Mouse (Mus musculus) fibroblast of lung, adult 2 months (primary cell): ENCODE results near the gene Emsy.

Experiments
- DNase-seq: peaks from one replicate; pipeline ENCODE4 v3.0.0-alpha.2; 2011; ENCODE audit warnings: low read depth

The Emsy gene

DNA sequence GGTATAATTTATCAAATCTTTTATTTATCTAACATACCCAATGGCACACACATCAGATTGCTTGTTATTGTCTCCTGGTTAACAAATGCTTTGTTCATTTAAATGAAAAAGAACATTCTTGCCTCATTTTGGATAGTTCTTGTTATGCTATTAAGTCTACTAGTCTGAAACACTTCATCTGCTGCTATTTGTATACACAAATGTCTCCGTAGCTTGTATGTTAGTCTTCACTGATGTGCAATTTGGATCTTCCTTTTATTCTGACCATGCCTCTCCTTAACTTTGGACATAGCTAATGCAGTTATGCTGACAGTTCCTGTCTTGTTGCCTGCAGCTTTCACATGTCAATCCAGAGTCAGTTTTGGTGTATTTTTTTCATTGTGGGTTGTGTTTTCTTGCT, 79.1 kb downstream of the Emsy start:
- no peak for DNase-seq

DNA sequence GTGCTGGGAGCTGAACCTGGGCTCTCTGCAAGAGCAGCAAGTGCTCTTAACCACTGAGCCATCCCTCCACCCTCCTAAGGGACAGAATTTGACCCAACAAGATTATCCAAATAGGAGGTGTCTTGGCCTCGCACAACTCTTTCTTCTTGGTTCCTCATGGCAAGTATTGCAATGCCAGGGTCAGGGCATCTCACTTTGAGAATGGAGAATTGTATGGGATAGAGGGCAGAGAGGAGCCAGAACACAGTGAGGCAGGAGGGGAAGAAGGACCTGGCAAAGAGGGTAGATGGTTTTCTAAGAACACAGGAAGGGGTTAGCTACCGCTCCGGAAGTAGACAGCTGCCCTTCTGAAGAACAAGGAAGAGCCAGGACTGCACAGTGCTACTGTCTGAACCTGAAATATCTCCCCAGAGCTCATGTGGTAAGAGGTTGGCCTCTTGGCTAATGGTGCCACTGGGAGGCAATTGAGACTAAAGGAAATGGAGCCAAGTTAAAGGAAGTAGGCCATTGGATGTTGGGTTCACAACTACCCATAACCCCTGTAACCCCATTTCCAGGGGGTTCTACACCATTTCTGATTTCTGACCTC, 80.8 kb downstream of the Emsy start:
- no peak for DNase-seq

GRCm38 (mm10) chr7:98574771-98575191, 81.8 kb downstream of the Emsy start:
- no peak for DNase-seq

DNA sequence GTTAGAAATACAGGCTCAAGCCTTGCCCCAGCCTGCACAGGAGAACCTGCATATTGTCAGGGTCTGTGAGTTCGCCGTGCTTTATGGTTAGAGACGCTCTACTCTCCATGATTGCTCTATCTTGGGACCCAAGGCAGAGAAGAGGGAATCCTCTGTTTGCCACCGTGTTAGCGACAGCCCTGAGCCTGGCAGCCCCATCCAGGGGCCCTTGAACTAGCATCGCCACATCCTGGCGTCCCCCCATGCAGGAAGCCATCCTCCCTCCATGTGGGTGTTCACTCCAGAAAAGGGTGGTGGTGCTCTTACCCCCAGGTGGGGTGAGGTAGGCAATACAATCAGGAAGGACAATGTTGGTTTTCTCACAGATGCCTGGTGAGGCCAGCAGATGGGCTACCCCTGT, 82.3 kb downstream of the Emsy start:
- no peak for DNase-seq

GRCm38 (mm10) chr7:98573231-98573781, 83.3 kb downstream of the Emsy start:
- DNase-seq, result no peak

GRCm38 (mm10) chr7:98572223-98572868, 84.2 kb downstream of the Emsy start:
- DNase-seq, result no peak

DNA sequence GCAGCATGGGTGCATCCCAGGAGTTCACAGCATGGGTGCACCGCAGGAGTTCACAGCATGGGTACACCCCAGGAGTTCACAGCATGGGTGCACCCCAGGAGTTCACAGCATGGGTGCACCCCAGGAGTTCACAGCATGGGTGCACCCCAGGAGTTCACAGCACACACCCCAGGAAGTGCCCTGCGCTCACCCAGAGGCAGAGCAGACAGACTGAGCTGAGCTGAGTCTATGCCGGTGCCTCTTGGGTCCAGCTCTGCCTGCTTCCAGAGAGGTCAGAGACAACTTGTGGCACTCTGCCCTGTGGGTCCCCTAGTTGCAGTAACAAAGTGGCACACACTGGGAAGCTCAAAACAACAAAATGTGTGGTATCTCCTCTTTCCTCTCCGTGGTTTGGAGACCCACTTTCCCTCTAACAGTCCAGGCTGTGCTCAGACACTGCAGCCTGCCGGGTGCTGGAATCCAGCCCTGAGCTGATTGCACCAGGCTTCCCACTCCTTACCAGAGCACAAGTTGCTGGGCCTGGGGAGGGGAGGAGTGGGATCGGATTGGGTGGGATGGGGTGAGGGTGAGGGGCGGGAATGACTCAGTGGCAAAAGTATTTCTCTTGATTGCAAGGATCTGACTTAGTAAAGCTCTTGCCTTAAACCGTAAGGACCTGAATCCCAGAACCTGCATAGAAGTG, 85.6 kb downstream of the Emsy start:
- DNase-seq, result no peak

DNA sequence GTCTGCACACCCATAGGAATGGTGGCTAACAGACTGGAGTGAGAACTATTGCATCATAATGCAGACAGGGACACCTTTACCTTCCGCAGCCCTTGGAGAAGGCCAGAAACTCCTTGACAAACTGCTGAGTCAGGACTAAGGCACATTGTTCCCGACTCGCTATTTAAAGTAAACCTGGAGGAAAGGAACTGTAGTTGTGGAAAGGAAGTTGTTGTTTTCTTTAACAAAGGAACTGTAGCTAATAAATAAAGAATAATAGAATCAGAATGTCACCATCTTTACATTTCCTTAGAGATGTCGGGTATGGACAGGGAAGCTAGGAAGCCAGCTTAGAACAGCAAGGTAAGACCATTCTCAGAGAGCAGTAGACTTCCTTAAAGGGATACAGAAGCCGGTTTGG, 89.5 kb downstream of the Emsy start:
- DNase-seq, result no peak

- no peak for DNase-seq
Observed at GRCm38 (mm10) chr7:98564607-98565364, 91.8 kb downstream of the Emsy start.

DNA sequence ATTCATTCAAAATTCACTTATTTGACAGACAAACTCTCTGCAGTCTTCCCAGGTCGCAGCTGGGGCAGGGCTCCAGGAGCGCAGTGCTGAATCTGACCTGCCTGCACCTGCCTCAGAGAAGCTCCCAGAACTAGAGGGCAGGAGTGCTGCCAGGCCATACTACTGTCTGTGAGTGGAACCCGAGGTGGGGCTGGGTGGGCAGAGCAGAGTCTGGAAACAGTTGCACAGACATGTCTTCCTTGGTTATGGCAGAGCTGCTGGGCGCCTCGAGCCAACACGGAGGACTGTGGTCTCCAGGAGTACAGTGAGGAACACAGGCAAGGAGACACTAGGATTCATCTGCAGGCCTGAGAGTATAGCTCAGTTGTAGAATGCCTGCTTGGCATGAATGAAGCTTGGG, 92.6 kb downstream of the Emsy start:
- no peak for DNase-seq

DNA sequence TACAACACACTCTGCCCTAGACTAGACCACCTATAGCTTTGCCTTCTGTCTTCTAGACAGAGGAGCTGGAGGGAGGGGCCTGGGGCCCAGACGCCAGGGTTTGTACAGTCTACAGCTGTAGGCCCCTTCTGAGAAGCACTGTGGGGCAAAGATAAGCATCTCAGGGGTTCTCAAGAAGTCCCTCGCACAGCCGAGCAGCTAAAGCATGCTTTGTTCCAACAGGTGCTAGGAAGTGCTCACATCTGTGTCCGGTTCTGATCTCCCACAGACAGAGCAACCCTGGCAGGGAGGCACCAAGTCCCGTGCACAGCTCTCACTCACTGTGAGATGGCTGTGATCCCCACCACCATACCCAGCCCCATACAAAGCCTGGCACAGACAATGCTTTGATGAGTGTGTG, 93.6 kb downstream of the Emsy start:
- no peak for DNase-seq

- no peak for DNase-seq
Observed at GRCm38 (mm10) chr7:98562186-98562585, 94.4 kb downstream of the Emsy start.

- no peak for DNase-seq
Observed at GRCm38 (mm10) chr7:98561556-98562164, 94.9 kb downstream of the Emsy start.

DNA sequence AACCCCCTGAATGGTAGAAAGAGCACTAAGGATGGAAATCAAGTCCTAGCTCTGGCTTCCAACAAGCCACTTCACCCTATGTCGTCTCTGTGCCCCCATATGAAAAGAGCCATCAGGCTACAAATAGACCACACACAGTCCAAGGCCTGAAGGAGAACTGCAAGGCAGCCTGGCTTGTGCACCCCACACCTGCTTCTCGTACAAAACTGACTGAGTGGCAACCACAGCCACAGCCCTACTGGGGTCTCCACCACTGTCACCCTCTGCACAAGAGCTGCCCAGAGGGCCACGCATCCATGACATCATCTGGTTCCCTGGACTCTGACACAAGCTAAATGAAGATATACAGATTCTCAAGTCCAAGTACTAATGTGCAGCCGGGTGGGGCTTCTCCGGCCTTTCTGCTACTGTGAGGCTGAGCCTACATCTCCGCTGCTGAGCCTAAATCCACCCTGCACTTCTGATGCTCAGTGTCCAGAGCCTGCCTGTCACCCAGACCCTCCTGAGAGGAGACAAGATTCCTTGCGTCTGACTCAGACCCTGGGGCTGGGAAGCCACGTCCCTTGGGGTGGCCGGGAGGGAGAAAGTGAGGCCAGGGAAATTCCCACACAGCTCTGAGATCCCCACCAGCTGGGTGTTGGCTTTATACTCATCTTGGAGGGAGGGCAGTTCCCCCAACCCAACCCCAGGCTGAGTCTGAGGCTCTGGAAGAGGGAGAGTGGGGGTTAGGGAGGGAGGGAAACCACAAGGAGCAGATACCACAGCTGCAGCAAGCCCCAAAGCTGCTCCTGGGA, 98.3 kb downstream of the Emsy start:
- peak; percentile 65 for DNase-seq

- DNase-seq, result no peak
Observed at GRCm38 (mm10) chr7:98556767-98557394, 99.7 kb downstream of the Emsy start.

DNA sequence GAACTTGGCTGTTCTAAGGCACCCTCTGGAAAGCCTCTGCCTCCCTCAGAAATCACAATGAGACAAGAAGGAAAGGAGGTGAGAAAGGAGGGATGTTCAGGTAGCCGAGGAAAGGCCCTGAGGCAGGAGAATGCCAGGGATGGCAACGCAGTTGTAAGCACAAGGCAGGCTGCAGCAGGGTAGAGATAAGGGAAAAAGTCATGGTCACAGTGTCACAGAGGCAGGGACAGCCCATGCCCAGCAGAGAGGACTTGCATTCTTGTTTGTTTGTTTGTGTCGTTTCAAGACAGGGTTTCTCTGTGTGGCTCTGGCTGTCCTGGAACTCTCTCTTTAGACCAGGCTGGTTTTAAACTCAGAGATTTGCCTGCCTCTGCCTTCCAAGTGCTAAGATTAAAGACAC, 105.5 kb downstream of the Emsy start:
- no peak for DNase-seq

DNA sequence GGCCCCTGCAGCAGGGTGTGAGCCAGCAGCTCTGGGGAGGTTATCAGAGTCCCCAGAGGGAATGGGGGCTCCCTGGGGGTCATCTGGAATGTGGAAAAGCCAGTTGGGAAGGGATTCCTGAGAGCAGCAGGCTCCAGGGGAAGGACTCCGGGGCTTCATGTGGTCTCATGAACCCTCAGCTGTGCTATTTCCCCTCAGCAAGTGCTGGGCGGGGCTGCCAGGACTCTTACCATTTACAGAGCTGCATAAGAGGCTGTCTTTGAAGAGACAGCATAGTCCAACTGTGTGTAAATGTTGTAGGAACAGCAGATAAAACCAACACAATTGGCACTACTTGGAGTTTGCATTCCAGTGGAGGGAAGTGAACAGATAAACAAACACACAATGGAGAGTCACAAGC, 106.0 kb downstream of the Emsy start:
- no peak for DNase-seq

GRCm38 (mm10) chr7:98548839-98549238, 107.7 kb downstream of the Emsy start:
- no peak for DNase-seq

GRCm38 (mm10) chr7:98544556-98544955, 112.0 kb downstream of the Emsy start:
- DNase-seq, result no peak

- peak; percentile 55 for DNase-seq
Observed at GRCm38 (mm10) chr7:98543853-98544370, 112.7 kb downstream of the Emsy start.
